Mouse (Mus musculus) left cerebral cortex, postnatal 25 days (tissue): ENCODE measurements around the gene Rapgef4. TPM values are rescaled to one million over a fixed set of nuclear protein-coding genes. Genes with fewer than 3 reads are reported as not detected.
A peak's percentile ranks its signal among the peaks of the same experiment; 100 is the strongest.

Source experiments
- DNase-seq, 2 experiments: peaks; one replicate each; pipeline ENCODE4 v3.0.0; 2022; ENCODE audit warnings: low spot score in 2 of 2, mixed read lengths in 1 of 2
- intact Hi-C: fragments of 180-260 bp; cut with DNase I; formaldehyde crosslinking; loops from one replicate; pipeline ENCODE4 v1.15.1; 2025
- total RNA-seq, 2 experiments: library from RNA; stranded (reverse); gene quantifications; 2 replicates each; pipeline ENCODE4 v1.2.3; 2021

Rapgef4 gene
- total RNA-seq, 2 experiments from 2014 or later: 372 to 386 TPM

GRCm38 (mm10) chr2:72021440-72021839 lies 40.4 kb downstream of the Rapgef4 start:
- intact Hi-C loops: no loop called here
- DNase-seq: no peak

- no peak for DNase-seq
- intact Hi-C loops: no loop called here
Measured at GRCm38 (mm10) chr2:72021845-72022244, 40.8 kb downstream of the Rapgef4 start.

- no peak for DNase-seq
- intact Hi-C loops: no loop called here
Measured at GRCm38 (mm10) chr2:72023791-72024190, 42.8 kb downstream of the Rapgef4 start.

DNA sequence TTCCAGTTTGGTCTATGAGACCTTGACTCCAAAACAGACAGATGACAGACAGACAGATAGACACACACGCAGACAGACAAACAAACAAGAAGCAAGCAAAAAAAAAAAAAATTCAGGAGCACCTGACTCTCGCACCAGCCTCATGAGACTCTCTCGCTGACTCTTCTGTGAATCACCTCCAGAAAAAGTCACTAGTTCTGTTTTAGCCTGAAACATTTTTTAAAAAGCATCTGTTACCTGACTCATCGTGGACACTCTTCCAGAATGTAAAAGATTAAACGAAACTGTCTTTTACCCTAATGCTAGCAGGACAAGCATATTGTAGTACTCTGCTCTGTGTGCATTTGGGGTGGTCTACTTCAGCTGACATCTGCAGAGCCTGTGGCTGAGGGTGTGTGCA lies 44.6 kb downstream of the Rapgef4 start:
- intact Hi-C loops: no loop called here
- DNase-seq: peak in 1 of 2 experiments; percentile 53

GRCm38 (mm10) chr2:72026506-72026905 lies 45.5 kb downstream of the Rapgef4 start:
- DNase-seq: no peak
- intact Hi-C loops: no loop called here

DNA sequence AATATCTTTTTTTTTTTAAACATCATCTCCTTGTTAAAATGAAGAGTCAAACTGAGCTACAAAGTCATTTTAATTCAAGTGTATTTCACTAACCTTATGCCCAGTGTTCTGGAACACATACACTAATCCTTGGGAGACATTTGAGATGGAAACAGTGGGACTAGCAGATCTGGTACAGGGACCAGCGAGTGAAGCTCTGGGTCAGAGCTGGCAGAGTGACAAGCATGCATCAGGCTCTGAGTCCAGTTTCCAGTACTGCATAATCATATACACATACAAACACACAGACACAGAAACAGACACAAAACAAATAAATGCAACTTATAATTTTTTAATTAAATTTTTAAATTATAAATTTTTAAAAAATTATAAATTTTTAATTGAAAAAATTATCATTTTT lies 48.0 kb downstream of the Rapgef4 start:
- DNase-seq: no peak
- intact Hi-C loops: no loop called here

DNA sequence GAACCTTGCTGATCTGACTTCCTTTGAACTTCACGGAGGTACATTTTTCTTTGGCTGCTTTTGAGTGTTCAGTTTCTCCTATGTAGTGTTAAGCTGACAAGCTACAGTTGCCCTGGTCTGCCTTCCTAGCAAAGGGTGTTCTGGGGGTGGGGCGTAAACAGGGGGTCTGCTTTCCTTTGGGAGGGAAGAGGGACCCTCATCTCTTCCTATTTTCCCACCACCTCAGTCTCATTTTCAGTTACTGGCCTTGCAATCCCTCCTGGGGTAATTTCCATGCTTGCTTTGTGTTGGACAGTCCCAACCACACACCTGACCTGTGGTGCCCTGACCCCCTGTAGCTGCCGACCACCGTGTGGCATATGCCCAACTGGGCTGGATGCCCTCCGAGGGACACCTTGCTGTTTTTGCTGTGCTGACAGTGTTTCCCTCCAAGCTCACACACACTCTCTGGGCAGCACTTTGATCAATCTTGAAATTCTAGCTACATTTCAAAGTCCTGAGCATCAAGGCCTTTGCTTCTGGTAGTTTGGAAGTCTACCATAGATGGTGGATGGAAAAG lies 48.6 kb downstream of the Rapgef4 start:
- intact Hi-C loops: no loop called here
- no peak for DNase-seq

GRCm38 (mm10) chr2:72031717-72032116 lies 50.7 kb downstream of the Rapgef4 start:
- intact Hi-C loops: no loop called here
- DNase-seq: no peak

DNA sequence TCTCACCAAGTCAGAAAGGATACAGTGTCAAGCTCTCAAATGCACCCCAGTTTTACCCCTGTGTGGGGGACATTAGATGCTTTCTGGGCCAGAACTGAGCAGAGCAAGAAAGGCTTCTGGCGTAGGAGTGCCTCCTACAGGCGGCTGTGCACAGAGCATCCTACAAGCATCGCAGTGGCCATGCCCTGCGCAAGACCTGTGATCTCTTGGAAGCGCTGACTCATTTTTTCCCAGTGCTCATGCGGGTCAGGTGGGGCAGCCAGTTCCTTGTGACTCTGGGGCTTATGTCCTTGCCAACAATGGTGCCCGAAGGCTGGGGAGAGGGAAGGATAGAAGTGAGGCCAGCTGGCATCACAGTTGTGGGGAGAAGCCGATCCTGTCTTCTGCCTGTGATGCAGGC lies 54.6 kb downstream of the Rapgef4 start:
- no peak for DNase-seq
- intact Hi-C loops: loop anchor here (1.0 to 5.0 kb wide), 2 partner anchors 70 to 138 kb away; no protein-coding TSS in a partner anchor

- no peak for DNase-seq
- intact Hi-C loops: loop anchor here (5.0 kb wide), 1 partner anchor 140 kb away; no protein-coding TSS in a partner anchor
Measured at GRCm38 (mm10) chr2:72037357-72037756, 56.3 kb downstream of the Rapgef4 start.

GRCm38 (mm10) chr2:72038235-72038634 lies 57.2 kb downstream of the Rapgef4 start:
- intact Hi-C loops: loop anchor here (5.0 kb wide), 1 partner anchor 141 kb away; no protein-coding TSS in a partner anchor
- peak; percentile 86 to 87 for DNase-seq

GRCm38 (mm10) chr2:72038651-72039251 lies 57.7 kb downstream of the Rapgef4 start:
- intact Hi-C loops: loop anchor here (5.0 kb wide), 1 partner anchor 141 kb away; no protein-coding TSS in a partner anchor

DNA sequence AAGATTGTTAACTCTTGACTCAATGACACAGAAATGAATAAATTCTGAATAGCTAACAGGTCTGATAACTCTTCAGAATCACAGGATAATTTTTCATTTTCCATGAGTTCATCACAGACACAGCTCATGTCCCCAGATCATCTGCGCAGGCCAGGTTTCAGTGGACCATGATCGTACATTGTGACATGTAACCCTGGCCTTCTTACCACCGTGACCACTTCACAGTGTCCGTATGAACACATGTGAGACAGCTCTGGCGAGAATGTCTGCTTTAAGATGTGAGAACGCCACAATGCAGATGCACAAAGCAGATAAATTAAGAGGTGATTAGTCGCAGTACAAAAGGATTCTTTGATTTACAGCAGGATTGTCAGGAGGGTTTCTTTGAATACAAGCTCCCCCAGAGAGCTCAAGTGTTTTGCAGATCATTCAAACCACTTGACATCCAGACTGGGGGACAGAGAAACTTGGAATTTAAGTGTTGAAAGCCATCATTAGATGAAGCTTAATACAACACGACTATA lies 58.5 kb downstream of the Rapgef4 start:
- no peak for DNase-seq
- intact Hi-C loops: loop anchor here (5.0 to 10.0 kb wide), 3 partner anchors 142 to 355 kb away; no protein-coding TSS in a partner anchor

More at GRCm38 (mm10) chr2:72038651-72039251, 57.7 kb downstream of the Rapgef4 start:
- DNase-seq: peak in 1 of 2 experiments; percentile 35

DNA sequence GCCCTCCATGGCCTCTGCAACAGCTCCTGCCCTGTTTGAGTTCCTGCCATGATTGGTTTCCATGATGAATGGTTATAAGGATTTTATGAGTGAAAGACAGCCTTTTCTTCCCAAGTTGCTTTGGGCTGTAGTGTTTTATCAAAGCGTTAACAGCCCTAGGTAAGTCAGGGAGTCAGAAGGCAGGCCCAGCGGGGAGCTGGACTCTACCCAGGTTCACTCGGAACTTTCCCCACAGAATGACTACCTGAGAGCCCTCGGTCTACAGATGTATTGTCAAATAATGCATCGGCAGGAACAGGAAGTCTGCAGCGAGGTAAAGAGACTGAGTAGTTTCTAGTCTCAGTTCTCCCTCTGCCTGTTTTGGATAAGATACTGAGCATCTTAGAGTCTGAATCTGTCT lies 60.0 kb downstream of the Rapgef4 start:
- no peak for DNase-seq
- intact Hi-C loops: loop anchor here (5.0 to 10.0 kb wide), 2 partner anchors 181 to 354 kb away; no protein-coding TSS in a partner anchor

GRCm38 (mm10) chr2:72042093-72042492 lies 61.1 kb downstream of the Rapgef4 start:
- intact Hi-C loops: loop anchor here (5.0 to 10.0 kb wide), 2 partner anchors 180 to 353 kb away; no protein-coding TSS in a partner anchor
- no peak for DNase-seq

DNA sequence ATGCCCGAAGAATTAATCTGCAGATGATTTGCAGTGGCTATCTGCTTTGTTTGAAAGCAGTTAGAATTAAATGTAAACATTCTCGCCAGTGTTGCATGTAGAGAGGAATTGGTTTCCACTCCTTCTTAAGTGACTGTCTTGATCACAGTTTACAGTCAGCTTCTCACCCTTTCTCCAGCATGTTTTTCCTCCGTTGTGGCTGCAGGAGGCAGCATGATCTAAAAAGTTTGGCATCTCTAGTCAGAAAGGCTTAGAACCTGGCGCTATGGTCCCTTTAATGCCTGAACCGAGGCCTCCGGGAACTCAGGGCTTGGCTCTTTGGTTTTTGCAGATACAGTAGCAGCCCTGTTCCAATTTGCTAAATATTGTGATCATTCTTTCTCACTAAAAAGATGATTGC lies 63.2 kb downstream of the Rapgef4 start:
- no peak for DNase-seq
- intact Hi-C loops: loop anchor here (2.0 to 10.0 kb wide), 3 partner anchors 105 to 351 kb away; no protein-coding TSS in a partner anchor

DNA sequence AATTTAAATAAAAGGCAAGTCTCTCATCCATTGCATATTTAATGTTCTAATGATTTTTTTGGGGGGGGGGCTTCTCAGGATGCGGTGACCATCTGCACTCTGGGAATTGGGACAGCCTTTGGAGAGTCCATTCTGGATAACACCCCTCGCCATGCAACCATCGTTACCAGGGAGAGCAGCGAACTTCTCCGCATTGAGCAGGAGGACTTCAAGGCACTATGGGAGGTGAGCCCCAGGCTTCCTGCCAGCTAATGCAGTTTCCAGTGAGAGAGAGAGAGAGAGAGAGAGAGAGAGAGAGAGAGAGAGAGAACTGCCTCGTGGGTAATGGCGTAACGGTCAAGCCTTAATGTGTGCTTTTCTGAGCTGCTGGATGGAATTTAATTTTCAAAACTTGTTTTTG lies 64.0 kb downstream of the Rapgef4 start:
- DNase-seq: no peak
- intact Hi-C loops: loop anchor here (2.0 to 10.0 kb wide), 2 partner anchors 104 to 350 kb away; no protein-coding TSS in a partner anchor

DNA sequence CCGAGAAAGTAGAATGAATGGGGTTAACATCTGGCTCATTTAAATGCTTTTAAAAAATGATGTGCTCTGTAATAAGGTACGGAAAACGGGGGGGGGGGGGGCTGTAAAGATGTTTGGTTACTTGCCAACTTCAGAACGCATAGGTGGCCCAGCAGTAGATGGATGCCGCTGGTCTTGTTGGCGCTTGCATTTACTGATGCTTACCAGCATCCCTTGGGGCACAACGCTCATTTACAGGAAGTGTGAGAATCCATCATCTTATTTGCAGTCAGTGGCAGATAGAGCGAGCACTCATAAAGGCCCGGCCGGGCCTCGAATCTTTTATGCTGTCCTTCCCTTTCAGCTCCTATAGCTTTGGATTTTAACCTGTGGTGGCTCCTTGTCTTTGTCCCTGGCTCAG lies 64.6 kb downstream of the Rapgef4 start:
- no peak for DNase-seq
- intact Hi-C loops: loop anchor here (2.0 to 10.0 kb wide), 2 partner anchors 103 to 349 kb away; no protein-coding TSS in a partner anchor

DNA sequence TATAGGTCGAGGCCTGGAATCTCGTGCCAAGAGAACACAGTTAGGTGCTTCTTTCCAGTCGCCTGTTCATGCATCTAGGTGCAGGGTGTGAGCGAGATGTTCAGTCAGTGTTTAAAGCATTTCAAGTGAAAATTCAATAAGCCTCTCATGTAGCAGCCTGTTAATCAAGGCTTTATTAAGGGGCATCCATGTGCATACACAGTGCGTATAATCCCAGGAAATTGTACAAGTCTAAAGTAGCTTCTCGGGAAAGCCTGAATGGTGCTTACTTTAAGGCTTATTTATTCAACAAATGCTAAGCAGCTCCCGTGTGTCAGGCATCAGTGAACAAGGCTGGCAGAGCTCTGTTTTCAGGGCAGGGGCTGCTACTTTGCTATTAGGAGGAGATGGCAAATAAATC lies 69.4 kb downstream of the Rapgef4 start:
- DNase-seq: no peak
- intact Hi-C loops: no loop called here

DNA sequence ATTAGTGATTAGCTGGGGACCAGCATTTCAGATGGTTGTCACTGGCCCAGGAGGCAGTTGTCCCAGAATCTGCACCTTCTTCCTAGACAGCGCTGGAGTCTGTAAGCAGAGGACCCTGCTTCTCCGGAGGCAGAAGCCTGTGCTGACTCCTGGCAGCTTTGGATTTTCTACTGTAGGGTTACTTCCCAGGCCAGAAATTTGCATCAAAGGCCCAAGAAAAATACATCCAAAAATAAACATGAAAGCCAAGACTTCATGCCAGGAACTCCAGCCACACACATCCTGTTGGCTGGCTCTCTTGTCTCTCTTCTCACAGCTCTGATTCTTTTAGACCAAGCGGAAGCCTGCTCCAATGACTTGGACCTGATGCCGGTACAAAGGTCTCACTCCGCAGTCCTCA lies 73.2 kb downstream of the Rapgef4 start:
- DNase-seq: no peak

DNA sequence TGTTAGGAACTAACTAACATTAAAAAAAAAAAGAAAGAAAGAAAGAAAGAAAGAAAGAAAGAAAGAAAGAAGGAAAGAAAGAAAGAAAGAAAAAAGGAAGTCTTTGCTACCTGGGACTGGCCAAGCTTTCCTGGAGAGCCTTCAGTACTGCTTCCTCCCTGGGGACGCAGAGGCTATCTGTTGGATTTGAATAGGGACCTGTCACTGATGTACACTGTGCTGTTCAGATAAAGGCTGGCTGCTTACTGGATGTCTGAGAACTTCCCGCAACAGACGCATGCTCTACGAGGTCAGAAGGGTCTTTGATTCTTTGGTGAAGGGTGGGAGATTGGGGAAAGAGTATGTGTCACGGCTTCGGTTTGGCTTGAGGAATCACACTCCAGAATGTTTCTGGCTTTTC lies 73.7 kb downstream of the Rapgef4 start:
- DNase-seq: no peak
- intact Hi-C loops: no loop called here

More for the DNA sequence above, 73.2 kb downstream of the Rapgef4 start:
- intact Hi-C loops: no loop called here
